8 mouse cellular contexts compared by ENCODE assay signal in genomic region chr2:18055929-18056785, GRCm38 (mm10). TPM values are rescaled to one million over a fixed set of nuclear protein-coding genes. Genes with fewer than 3 reads are reported as not detected.
DNase-seq lines count a peak whose midpoint lies in the region; ATAC-seq and TF ChIP-seq lines count a peak whose summit lies in the region.

No protein-coding gene starts in this region.

- peak overlapping the region; percentile 64 for H3K4me3 ChIP-seq in hindbrain, embryonic 14.5 days (replicated peaks; ENCODE audit: low read length)
- H3K4me3 ChIP-seq in left cerebral cortex, adult 2 months = peak overlapping the region; percentile 69

- intact Hi-C loops in left cerebral cortex, adult 2 months (cut with DNase I) = loop anchor here (1.0 to 10.0 kb wide), 2 partner anchors 8 to 939 kb away; partner anchors contain the start of genes 4930426L09Rik and Pip4k2a

- no peaks in the 10 kb centered on the region for H3K27me3 ChIP-seq in Patski
- H3K27me3 ChIP-seq in hindbrain, embryonic 14.5 days (ENCODE audit: control insufficient read depth, insufficient read depth, low read length) = no peaks in the 10 kb centered on the region

- under 1% methylated on average over 47 of the region's 66 CpGs for WGBS in hindbrain, embryonic 14.5 days

- peak overlapping the region; percentile 99 for H3K27ac ChIP-seq in hindbrain, embryonic 14.5 days
- H3K27ac ChIP-seq in left cerebral cortex, adult 2 months = peak overlapping the region; percentile 91

- CTCF ChIA-PET in Patski (lab: Charles Lee) = no interaction called here

- TF ChIP-seq CTCF in Patski (IDR thresholded peaks at IDR 0.05) = no peak
- TF ChIP-seq CTCF in left cerebral cortex, adult 2 months (IDR thresholded peaks at IDR 0.05) = no peak

- POLR2A ChIA-PET in Patski (lab: Charles Lee) = interaction anchor here (1.9 to 4.4 kb wide), 3 partner anchors 10 to 710 kb away, joined by 6 to 41 read pairs (median 18); no protein-coding TSS in a partner anchor

- peak overlapping the region; percentile 77 for H3K4me2 ChIP-seq in hindbrain, embryonic 14.5 days (replicated peaks)

- H3K9ac ChIP-seq in hindbrain, embryonic 14.5 days = peak overlapping the region; percentile 94

- peak; percentile 74 for ATAC-seq in Patski
- ATAC-seq in hindbrain, embryonic 14.5 days (ENCODE audit: low FRiP score) = peak; percentile 93

- H3K9me3 ChIP-seq in hindbrain, embryonic 14.5 days (ENCODE audit: control insufficient read depth, low read length) = no peaks in the 10 kb centered on the region

- in situ Hi-C loops in Patski (cut with MboI; ENCODE audit: low pct_unique_long_range_greater_than_20kb) = loop anchor here (10.0 kb wide), 2 partner anchors 619 to 709 kb away; partner anchors contain the start of genes Bmi1 and Commd3

- peaks cover 22% of the 10 kb centered on the region for H3K4me1 ChIP-seq in hindbrain, embryonic 14.5 days (replicated peaks; ENCODE audit: control insufficient read depth, insufficient read depth, low read length)

- H3K36me3 ChIP-seq in hindbrain, embryonic 14.5 days (replicated peaks; ENCODE audit: control insufficient read depth, insufficient read depth) = no peaks in the 10 kb centered on the region

- DNase-seq in Patski (ENCODE audit: low read depth, low spot score) = no peak
- peak; percentile 94 for DNase-seq in cerebellum, adult 9-10 months
- DNase-seq in frontal cortex, postnatal 10 days (ENCODE audit: low spot score in 2 of 2) = peak; percentile 83 to 89
- peak; percentile 88 for DNase-seq in hindbrain, embryonic 14.5 days (ENCODE audit: low spot score)
- peak; percentile 87 to 92 for DNase-seq in left cerebral cortex, adult 2 months (ENCODE audit: extremely low spot score in 1 of 2, low spot score in 2 of 2)
- peak; percentile 96 to 98 for DNase-seq in lung, postnatal 4 days
- DNase-seq in retina, postnatal 7 days (ENCODE audit: low read depth, low spot score) = peak; percentile 86
- DNase-seq in urinary bladder, adult 18-20 months (ENCODE audit: low spot score in 2 of 2) = peak; percentile 94 to 95

RNA-seq across cellular contexts. Expression of gene Mllt10, which starts 1.1 kb away (rescaled TPM):
- 28.5 TPM for polyA plus RNA-seq in Patski (2021)
- polyA plus RNA-seq in hindbrain, embryonic 14.5 days (2014; fragmentation: Nextera tagmentation; extraction: Ambion mirVana) = 26.8 and 33.1 TPM in 2 replicates
- total RNA-seq in left cerebral cortex, adult 2 months (2021) = 10 to 100 TPM; 51.6 to 52.1 TPM

RNA-seq across cellular contexts. Expression of gene Skida1, which starts 7.3 kb away (rescaled TPM):
- 4.4 TPM for polyA plus RNA-seq in Patski (2021)
- 4.9 and 5.4 TPM in 2 replicates for polyA plus RNA-seq in hindbrain, embryonic 14.5 days (2014; fragmentation: Nextera tagmentation; extraction: Ambion mirVana)
- total RNA-seq in left cerebral cortex, adult 2 months (2021) = 1 to 10 TPM; 7.4 to 8.0 TPM

RNA-seq across cellular contexts. Expression of gene A930004D18Rik, which starts 18.6 kb away (rescaled TPM):
- polyA plus RNA-seq in Patski (2021) = 10.2 TPM
- 5.7 and 6.3 TPM in 2 replicates for polyA plus RNA-seq in hindbrain, embryonic 14.5 days (2014; fragmentation: Nextera tagmentation; extraction: Ambion mirVana)
- 1 to 10 TPM; 2.7 to 5.0 TPM for total RNA-seq in left cerebral cortex, adult 2 months (2021)

RNA-seq across cellular contexts. Expression of gene H2al2a, which starts 59.4 kb away (rescaled TPM):
- not detected for polyA plus RNA-seq in Patski (2021)
- not detected in 2 replicates for polyA plus RNA-seq in hindbrain, embryonic 14.5 days (2014; fragmentation: Nextera tagmentation; extraction: Ambion mirVana)
- total RNA-seq in left cerebral cortex, adult 2 months (2021) = not detected
